Mouse (Mus musculus): Measurements from ENCODE around the gene Phactr1. TPM values are rescaled to one million over a fixed set of nuclear protein-coding genes. Genes with fewer than 3 reads are reported as not detected.

Gene Phactr1
- polyA plus RNA-seq, 1 experiment, result not detected

GRCm38 (mm10) chr13:42917251-42917650 lies 236.8 kb downstream of the Phactr1 start:
- no peak overlapping the region for H3K4me3 ChIP-seq
- no peak overlapping the region for H3K4me2 ChIP-seq (ENCODE audit: low read depth)
- H3K79me2 ChIP-seq (ENCODE audit: control insufficient read depth, insufficient read depth), result no peaks in the 10 kb centered on the region
- no peak for TF ChIP-seq POLR2A (IDR thresholded peaks at IDR 0.05; ENCODE audit: insufficient read length, low read depth)
- no peak for TF ChIP-seq CEBPB (IDR thresholded peaks at IDR 0.05; ENCODE audit: insufficient read depth, poor library complexity, severe bottlenecking)
- TF ChIP-seq POLR2AphosphoS2 (IDR thresholded peaks at IDR 0.05; ENCODE audit: insufficient read length, low read depth), result no peak
- TF ChIP-seq USF1 (IDR thresholded peaks at IDR 0.05; ENCODE audit: low read depth), result no peak
- TF ChIP-seq MYOD1 (IDR thresholded peaks at IDR 0.05; ENCODE audit: control insufficient read depth in 1 of 3, insufficient read length in 2 of 3, low read depth in 2 of 3), result no peak
- TF ChIP-seq SRF (IDR thresholded peaks at IDR 0.05; ENCODE audit: control insufficient read depth, insufficient read length, low read depth), result no peak
- TF ChIP-seq REST (IDR thresholded peaks at IDR 0.05; ENCODE audit: insufficient read depth, insufficient read length), result no peak
- TF ChIP-seq MYOG (IDR thresholded peaks at IDR 0.05; ENCODE audit: control insufficient read depth in 1 of 3, insufficient read depth in 1 of 3, insufficient read length in 2 of 3, low read depth in 2 of 3), result no peak
- TF ChIP-seq E2F4 (IDR thresholded peaks at IDR 0.05; ENCODE audit: insufficient read depth), result no peak
- no peak for TF ChIP-seq TCF12 (IDR thresholded peaks at IDR 0.05; ENCODE audit: insufficient read depth, poor library complexity, severe bottlenecking)
- TF ChIP-seq TCF3 (IDR thresholded peaks at IDR 0.05; ENCODE audit: insufficient read length, low read depth), result no peak
- no peak for TF ChIP-seq MAX (IDR thresholded peaks at IDR 0.05; ENCODE audit: low read depth)
- no peak overlapping the region for H3ac ChIP-seq (ENCODE audit: control insufficient read depth, insufficient read length)
- H3K36me3 ChIP-seq (ENCODE audit: control insufficient read depth, insufficient read depth), result no peaks in the 10 kb centered on the region
- peaks cover 15% of the 10 kb centered on the region for H3K27me3 ChIP-seq (ENCODE audit: control insufficient read depth, insufficient read depth, insufficient read length)

GRCm38 (mm10) chr13:42920062-42920461 lies 239.6 kb downstream of the Phactr1 start:
- no peak for TF ChIP-seq CEBPB (IDR thresholded peaks at IDR 0.05; ENCODE audit: insufficient read depth, poor library complexity, severe bottlenecking)
- TF ChIP-seq E2F4 (IDR thresholded peaks at IDR 0.05; ENCODE audit: insufficient read depth), result no peak
- TF ChIP-seq POLR2A (IDR thresholded peaks at IDR 0.05; ENCODE audit: insufficient read length, low read depth), result no peak
- no peak for TF ChIP-seq REST (IDR thresholded peaks at IDR 0.05; ENCODE audit: insufficient read depth, insufficient read length)
- TF ChIP-seq POLR2AphosphoS2 (IDR thresholded peaks at IDR 0.05; ENCODE audit: insufficient read length, low read depth), result no peak
- TF ChIP-seq MYOG (IDR thresholded peaks at IDR 0.05; ENCODE audit: control insufficient read depth in 1 of 3, insufficient read depth in 1 of 3, insufficient read length in 2 of 3, low read depth in 2 of 3), result no peak
- TF ChIP-seq SRF (IDR thresholded peaks at IDR 0.05; ENCODE audit: control insufficient read depth, insufficient read length, low read depth), result no peak
- no peak for TF ChIP-seq USF1 (IDR thresholded peaks at IDR 0.05; ENCODE audit: low read depth)
- no peak for TF ChIP-seq MAX (IDR thresholded peaks at IDR 0.05; ENCODE audit: low read depth)
- Histone ChIP-seq H3ac (ENCODE audit: control insufficient read depth, insufficient read length) (no peak overlapping the region), H3K4me3 (no peak overlapping the region), H3K4me2 (ENCODE audit: low read depth) (no peak overlapping the region), H3K79me2 (ENCODE audit: control insufficient read depth, insufficient read depth) (no peaks in the 10 kb centered on the region), H3K36me3 (ENCODE audit: control insufficient read depth, insufficient read depth) (no peaks in the 10 kb centered on the region), H3K27me3 (ENCODE audit: control insufficient read depth, insufficient read depth, insufficient read length) (peaks cover 7% of the 10 kb centered on the region)

DNA sequence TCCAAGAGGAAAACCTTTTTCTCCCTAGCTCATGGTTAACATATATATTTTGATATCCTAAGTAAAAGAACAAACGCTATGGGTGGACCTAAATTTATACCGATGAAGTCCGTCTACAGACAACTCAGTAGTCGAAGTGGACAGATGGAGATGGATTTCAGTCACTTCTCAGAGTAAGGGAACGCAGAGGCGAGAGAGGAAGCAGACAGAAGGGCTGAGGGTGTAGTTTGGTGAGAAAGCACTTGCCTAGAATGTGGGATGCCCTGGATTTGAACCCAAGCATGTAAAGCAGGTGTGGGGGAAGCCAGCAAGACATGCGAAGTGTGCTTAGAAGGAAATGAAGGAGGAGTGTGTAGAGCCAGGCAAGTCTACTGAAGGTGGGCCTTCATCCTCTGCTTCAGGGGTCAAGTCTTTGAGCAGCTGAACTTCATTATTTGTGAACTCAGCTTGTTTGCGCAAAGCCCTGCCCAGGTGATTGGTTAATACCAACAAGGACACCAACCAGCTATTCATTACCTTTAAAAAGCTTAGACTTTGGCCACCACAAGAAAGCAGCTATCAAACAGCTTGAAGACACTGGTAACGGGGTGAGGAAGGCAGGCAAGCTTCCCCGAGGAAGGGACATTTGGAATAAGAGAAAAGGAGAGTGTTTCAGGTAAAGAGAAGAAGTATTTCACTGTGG lies 241.5 kb downstream of the Phactr1 start:
- peaks cover 4% of the 10 kb centered on the region for H3K27me3 ChIP-seq (ENCODE audit: control insufficient read depth, insufficient read depth, insufficient read length)
- no peaks in the 10 kb centered on the region for H3K79me2 ChIP-seq (ENCODE audit: control insufficient read depth, insufficient read depth)
- H3K4me2 ChIP-seq (ENCODE audit: low read depth), result no peak overlapping the region
- H3ac ChIP-seq (ENCODE audit: control insufficient read depth, insufficient read length), result no peak overlapping the region
- TF ChIP-seq CEBPB (IDR thresholded peaks at IDR 0.05; ENCODE audit: insufficient read depth, poor library complexity, severe bottlenecking), result no peak
- no peak for TF ChIP-seq MYOG (IDR thresholded peaks at IDR 0.05; ENCODE audit: control insufficient read depth in 1 of 3, insufficient read depth in 1 of 3, insufficient read length in 2 of 3, low read depth in 2 of 3)
- TF ChIP-seq POLR2AphosphoS2 (IDR thresholded peaks at IDR 0.05; ENCODE audit: insufficient read length, low read depth), result no peak
- no peak for TF ChIP-seq TCF12 (IDR thresholded peaks at IDR 0.05; ENCODE audit: insufficient read depth, poor library complexity, severe bottlenecking)
- no peak for TF ChIP-seq SRF (IDR thresholded peaks at IDR 0.05; ENCODE audit: control insufficient read depth, insufficient read length, low read depth)
- TF ChIP-seq USF1 (IDR thresholded peaks at IDR 0.05; ENCODE audit: low read depth), result no peak
- no peak for TF ChIP-seq E2F4 (IDR thresholded peaks at IDR 0.05; ENCODE audit: insufficient read depth)
- no peak for TF ChIP-seq REST (IDR thresholded peaks at IDR 0.05; ENCODE audit: insufficient read depth, insufficient read length)
- TF ChIP-seq MYOD1 (IDR thresholded peaks at IDR 0.05; ENCODE audit: control insufficient read depth in 1 of 3, insufficient read length in 2 of 3, low read depth in 2 of 3), result no peak
- no peak for TF ChIP-seq MAX (IDR thresholded peaks at IDR 0.05; ENCODE audit: low read depth)
- TF ChIP-seq TCF3 (IDR thresholded peaks at IDR 0.05; ENCODE audit: insufficient read length, low read depth), result no peak
- no peak for TF ChIP-seq POLR2A (IDR thresholded peaks at IDR 0.05; ENCODE audit: insufficient read length, low read depth)
- no peak overlapping the region for H3K4me3 ChIP-seq
- H3K36me3 ChIP-seq (ENCODE audit: control insufficient read depth, insufficient read depth), result no peaks in the 10 kb centered on the region

GRCm38 (mm10) chr13:42927778-42928177 lies 247.4 kb downstream of the Phactr1 start:
- H3K36me3 ChIP-seq (ENCODE audit: control insufficient read depth, insufficient read depth), result no peaks in the 10 kb centered on the region
- TF ChIP-seq CEBPB (IDR thresholded peaks at IDR 0.05; ENCODE audit: insufficient read depth, poor library complexity, severe bottlenecking) (no peak), TCF12 (IDR thresholded peaks at IDR 0.05; ENCODE audit: insufficient read depth, poor library complexity, severe bottlenecking) (no peak), MYOG (IDR thresholded peaks at IDR 0.05; ENCODE audit: control insufficient read depth in 1 of 3, insufficient read depth in 1 of 3, insufficient read length in 2 of 3, low read depth in 2 of 3) (no peak), MAX (IDR thresholded peaks at IDR 0.05; ENCODE audit: low read depth) (no peak), E2F4 (IDR thresholded peaks at IDR 0.05; ENCODE audit: insufficient read depth) (no peak), POLR2AphosphoS2 (IDR thresholded peaks at IDR 0.05; ENCODE audit: insufficient read length, low read depth) (no peak), REST (IDR thresholded peaks at IDR 0.05; ENCODE audit: insufficient read depth, insufficient read length) (no peak), POLR2A (IDR thresholded peaks at IDR 0.05; ENCODE audit: insufficient read length, low read depth) (no peak), USF1 (IDR thresholded peaks at IDR 0.05; ENCODE audit: low read depth) (no peak), MYOD1 (IDR thresholded peaks at IDR 0.05; ENCODE audit: control insufficient read depth in 1 of 3, insufficient read length in 2 of 3, low read depth in 2 of 3) (no peak), SRF (IDR thresholded peaks at IDR 0.05; ENCODE audit: control insufficient read depth, insufficient read length, low read depth) (no peak), TCF3 (IDR thresholded peaks at IDR 0.05; ENCODE audit: insufficient read length, low read depth) (no peak)
- H3K27me3 ChIP-seq (ENCODE audit: control insufficient read depth, insufficient read depth, insufficient read length), result no peaks in the 10 kb centered on the region

More at GRCm38 (mm10) chr13:42927778-42928177, 247.4 kb downstream of the Phactr1 start:
- H3K79me2 ChIP-seq (ENCODE audit: control insufficient read depth, insufficient read depth), result no peaks in the 10 kb centered on the region
- H3K4me3 ChIP-seq, result no peak overlapping the region
- no peak overlapping the region for H3K4me2 ChIP-seq (ENCODE audit: low read depth)
- no peak overlapping the region for H3ac ChIP-seq (ENCODE audit: control insufficient read depth, insufficient read length)
